Mouse (Mus musculus): ENCODE data around the gene Lrrc2.

DNA sequence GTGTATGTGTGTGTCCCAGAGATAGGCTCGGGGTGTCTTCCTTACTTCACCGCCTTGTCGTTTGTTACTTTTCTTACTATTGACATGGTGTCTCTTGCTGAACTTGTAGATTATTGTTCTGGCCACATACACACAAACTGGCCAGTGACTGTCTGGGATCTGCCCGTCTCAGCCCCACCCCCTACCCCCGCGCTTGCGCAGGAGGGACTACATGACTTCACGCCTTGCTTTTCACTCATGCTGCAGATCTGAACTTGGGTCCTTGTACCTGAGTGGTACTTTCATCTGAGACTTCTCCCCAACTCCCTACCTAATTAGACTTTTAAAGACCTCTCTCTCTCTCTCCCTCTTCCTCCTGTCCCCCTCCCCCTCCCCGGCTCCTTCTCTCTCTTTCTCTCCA lies 32.8 kb downstream of the Lrrc2 start:
- TF ChIP-seq POLR2AphosphoS2 (IDR thresholded peaks at IDR 0.05; ENCODE audit: low read depth, low read length): no peak
- TF ChIP-seq POLR2A (IDR thresholded peaks at IDR 0.05; ENCODE audit: low read depth, low read length): no peak
- no peak for TF ChIP-seq CTCF (conservative IDR thresholded peaks at IDR 0.05 in 1 of 2, IDR thresholded peaks at IDR 0.05 in 1 of 2; ENCODE audit: low read depth in 2 of 2, low read length in 2 of 2)
- TF ChIP-seq EP300 (IDR thresholded peaks at IDR 0.05; ENCODE audit: low read length): no peak
- no peak for TF ChIP-seq ZMIZ1 (IDR thresholded peaks at IDR 0.05; ENCODE audit: low read depth, low read length)
